Mouse (Mus musculus) liver, embryonic 11.5 days (tissue): ENCODE measurements around the gene Hgd. TPM values are rescaled to one million over a fixed set of nuclear protein-coding genes. Genes with fewer than 3 reads are reported as not detected.

Experiments
- ATAC-seq: fragments of 200-750 bp; cut with Nextera tagmentation; replicated peaks from 2 replicates; pipeline ENCODE4 v1.8.0; 2017; ENCODE audit warnings: moderate number of reproducible peaks, mild to moderate bottlenecking, moderate TSS enrichment, moderate library complexity; ENCODE audit not compliant: low FRiP score
- DNase-seq: peaks from one replicate; pipeline ENCODE4 v3.0.0-alpha.2; 2017; ENCODE audit warnings: low spot score
- H3K27ac ChIP-seq: fragments of 300-500 bp; sonication (generic); 2 replicates; pipeline ENCODE4 v1.5.1; 2014; ENCODE audit warnings: mild to moderate bottlenecking, low read depth, low read length, control low read depth
- H3K27me3 ChIP-seq: fragments of 300-500 bp; sonication (generic); replicated peaks from 2 replicates; pipeline ENCODE4 v1.6.1; 2014; ENCODE audit warnings: low read length, mixed read lengths; ENCODE audit not compliant: control insufficient read depth, insufficient read depth
- H3K36me3 ChIP-seq: fragments of 300-500 bp; sonication (generic); 2 replicates; pipeline ENCODE4 v1.6.1; 2014; ENCODE audit warnings: mild to moderate bottlenecking, low read length, moderate library complexity, mixed read lengths; ENCODE audit not compliant: control insufficient read depth, insufficient read depth
- H3K4me1 ChIP-seq: fragments of 300-500 bp; sonication (generic); replicated peaks from 2 replicates; pipeline ENCODE4 v1.6.1; 2014; ENCODE audit warnings: low read length, mixed read lengths; ENCODE audit not compliant: control insufficient read depth, insufficient read depth
- H3K4me2 ChIP-seq: fragments of 300-500 bp; sonication (generic); 2 replicates; pipeline ENCODE4 v1.6.1; 2014; ENCODE audit warnings: mild to moderate bottlenecking, control low read depth, moderate library complexity
- H3K4me3 ChIP-seq: fragments of 300-500 bp; sonication (generic); 2 replicates; pipeline ENCODE4 v1.5.1; 2014; ENCODE audit warnings: low read depth, low read length, control low read depth
- H3K9ac ChIP-seq: fragments of 300-500 bp; sonication (generic); 2 replicates; pipeline ENCODE4 v1.6.1; 2014; ENCODE audit warnings: low read depth, low read length, control low read depth
- H3K9me3 ChIP-seq: fragments of 300-500 bp; sonication (generic); 2 replicates; pipeline ENCODE4 v1.6.1; 2016; ENCODE audit warnings: low read length, inconsistent platforms, mixed read lengths; ENCODE audit not compliant: control insufficient read depth
- WGBS: fragments of 180-500 bp; shearing (Covaris S2); extraction: QIAGEN DNeasy Blood & Tissue Kit; methylation state at CpG from one replicate; pipeline ENCODE4 v1.1.7; 2014; 5-methylcytosine and 5-hydroxymethylcytosine counted together
- polyA plus RNA-seq: library from polyadenylated mRNA; unstranded; fragments of >200 nt; fragmentation: Nextera tagmentation; extraction: Ambion mirVana; gene quantifications from 2 replicates; pipeline ENCODE4 v1.2.1, GENCODE M21; 2014

Hgd gene
- polyA plus RNA-seq, 1 experiment from 2014 or later: 13.6 TPM

DNA sequence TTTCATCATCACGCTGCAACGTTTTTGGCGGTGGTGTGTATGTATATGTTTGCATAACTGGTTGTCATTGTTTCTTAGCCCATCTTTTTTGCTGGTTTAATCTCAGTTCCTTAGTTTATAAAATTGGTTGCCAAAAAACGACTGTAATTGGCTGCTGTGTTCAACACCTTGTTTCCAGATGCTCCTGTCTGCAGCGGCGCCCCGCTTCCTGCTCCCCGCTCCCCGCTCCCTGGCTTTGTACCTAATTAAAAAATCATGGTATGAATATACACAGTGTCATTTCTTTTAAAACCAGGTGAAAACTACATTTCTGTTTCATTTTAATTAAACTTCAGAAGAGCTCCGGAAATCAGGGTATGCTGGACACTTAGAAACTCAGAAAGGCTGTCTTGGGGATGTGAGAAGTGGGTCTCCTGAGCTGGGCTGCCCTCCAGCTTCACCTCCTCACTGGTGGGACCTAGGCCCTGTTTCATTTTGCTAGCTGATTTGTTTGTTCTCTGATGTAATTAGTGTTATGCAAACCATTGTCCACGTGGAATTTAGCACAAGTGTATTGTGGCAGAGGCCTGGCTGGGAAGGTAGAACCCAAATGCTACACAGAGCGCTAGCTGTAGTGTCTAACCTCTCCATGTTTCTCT lies 7.7 kb upstream of the Hgd start:
- H3K27ac ChIP-seq: no peak overlapping the region
- no peaks in the 10 kb centered on the region; the same call in 1 of the 2 replicates for H3K9me3 ChIP-seq
- no peak for DNase-seq
- no peak for ATAC-seq
- no peaks in the 10 kb centered on the region for H3K4me1 ChIP-seq
- H3K9ac ChIP-seq: no peak overlapping the region
- WGBS: 90% methylated on average over 12 of the region's 12 CpGs
- no peaks in the 10 kb centered on the region for H3K27me3 ChIP-seq
- H3K4me3 ChIP-seq: no peak overlapping the region
- no peak overlapping the region for H3K4me2 ChIP-seq
- peaks cover 8% of the 10 kb centered on the region for H3K36me3 ChIP-seq

DNA sequence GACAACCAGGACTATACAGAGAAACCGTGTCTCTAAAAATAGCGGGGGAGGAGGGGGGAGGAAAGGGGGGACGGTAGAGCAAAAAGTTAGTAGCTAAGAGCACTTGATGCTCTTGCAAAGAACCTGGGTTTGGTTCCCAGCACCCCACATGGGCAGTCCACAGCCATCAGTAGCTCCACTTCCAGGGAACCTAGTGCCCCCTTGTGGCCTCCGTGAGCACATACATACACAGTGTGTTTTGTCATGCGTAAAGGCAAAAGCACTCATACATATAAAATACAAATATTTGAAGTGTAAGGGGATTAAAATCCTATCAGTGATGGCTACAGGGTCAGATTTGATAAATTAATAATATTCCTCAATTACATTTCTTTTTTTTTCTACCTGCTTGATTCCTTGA lies 6.9 kb upstream of the Hgd start:
- no peak overlapping the region for H3K4me2 ChIP-seq
- H3K27ac ChIP-seq: no peak overlapping the region
- H3K4me1 ChIP-seq: no peaks in the 10 kb centered on the region
- DNase-seq (no peak), ATAC-seq (no peak)
- no peak overlapping the region for H3K4me3 ChIP-seq
- H3K27me3 ChIP-seq: no peaks in the 10 kb centered on the region
- peaks cover 8% of the 10 kb centered on the region for H3K36me3 ChIP-seq
- H3K9ac ChIP-seq: no peak overlapping the region
- WGBS: 85% methylated on average over 5 of the region's 5 CpGs
- H3K9me3 ChIP-seq: no peaks in the 10 kb centered on the region; the same call in 1 of the 2 replicates

DNA sequence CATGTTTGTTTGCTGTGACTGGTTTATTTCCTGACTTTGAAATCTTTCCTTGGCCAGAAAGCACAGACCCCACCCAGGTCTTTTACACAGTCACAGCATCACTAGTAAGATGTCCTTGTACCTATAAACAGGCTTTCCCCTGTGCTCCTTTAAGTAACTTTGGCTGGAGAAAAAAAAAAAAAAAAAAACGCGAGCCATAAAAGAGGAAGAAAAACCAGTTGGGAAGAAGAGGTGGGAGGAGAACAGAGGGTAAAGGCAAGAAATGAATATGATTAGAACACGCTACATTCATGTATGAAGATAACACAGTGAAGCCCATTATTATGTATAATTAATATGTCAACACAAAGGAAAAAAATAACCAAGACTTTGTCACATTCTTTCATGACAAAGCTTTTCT lies 4.6 kb upstream of the Hgd start:
- Histone ChIP-seq H3K4me3 (no peak overlapping the region), H3K4me2 (no peak overlapping the region), H3K27ac (no peak overlapping the region), H3K27me3 (no peaks in the 10 kb centered on the region), H3K4me1 (no peaks in the 10 kb centered on the region), H3K9ac (no peak overlapping the region), H3K9me3 (no peaks in the 10 kb centered on the region; the same call in 1 of the 2 replicates), H3K36me3 (peaks cover 8% of the 10 kb centered on the region; the same call in 1 of the 2 replicates)
- no peak for DNase-seq
- WGBS: 79% methylated on average over 1 of the region's 3 CpGs
- ATAC-seq: no peak

DNA sequence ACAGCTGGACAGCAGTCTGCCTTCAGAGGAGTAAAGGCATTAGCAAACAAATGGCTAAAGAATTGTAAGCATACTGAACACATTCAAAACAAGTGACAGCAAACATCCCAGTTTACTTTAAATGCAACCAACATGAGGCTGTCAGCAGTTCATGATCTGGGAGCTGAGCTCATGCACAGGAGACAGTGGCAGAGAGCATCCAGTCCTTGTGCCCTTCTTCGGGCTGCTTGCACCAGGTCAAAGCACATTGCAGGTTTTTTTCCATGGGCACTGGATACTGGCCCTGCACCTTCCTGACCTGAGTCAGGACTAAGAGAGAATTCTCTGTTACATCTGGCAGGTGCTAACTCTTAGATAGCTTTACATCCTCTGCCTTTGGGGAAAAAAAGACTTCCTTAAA lies 362 bp upstream of the Hgd start:
- Histone ChIP-seq H3K4me3 (no peak overlapping the region), H3K9me3 (no peaks in the 10 kb centered on the region), H3K36me3 (no peaks in the 10 kb centered on the region; the same call in 1 of the 2 replicates), H3K4me2 (no peak overlapping the region), H3K9ac (no peak overlapping the region), H3K4me1 (no peaks in the 10 kb centered on the region), H3K27me3 (no peaks in the 10 kb centered on the region), H3K27ac (peak overlapping the region; percentile 3; the same call in 1 of the 2 replicates)
- ATAC-seq: no peak
- no peak for DNase-seq
- WGBS: 82% methylated on average over 1 of the region's 1 CpGs

DNA sequence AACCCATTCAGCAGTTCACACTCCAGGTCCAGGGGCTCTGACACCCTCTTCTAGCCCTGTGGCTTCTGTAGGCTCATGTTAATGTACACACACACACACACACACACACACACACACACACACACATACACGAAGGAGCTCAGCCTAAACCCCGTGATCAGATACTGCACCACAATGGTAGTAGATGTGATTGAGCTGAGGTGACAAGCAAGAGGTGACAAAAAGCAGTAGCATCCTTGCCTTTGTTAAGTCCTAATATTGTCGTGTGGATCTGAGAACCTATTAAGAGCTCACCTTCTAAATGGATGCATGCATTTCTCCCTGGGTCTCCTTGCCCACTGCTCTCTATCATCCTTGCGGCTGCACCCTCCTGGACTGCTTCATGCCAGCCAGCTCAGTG lies 698 bp downstream of the Hgd start:
- Histone ChIP-seq H3K9me3 (no peaks in the 10 kb centered on the region), H3K9ac (no peak overlapping the region), H3K4me1 (no peaks in the 10 kb centered on the region), H3K27ac (peak overlapping the region; percentile 45; the same call in 1 of the 2 replicates), H3K4me2 (peak overlapping the region; percentile 32; the same call in 1 of the 2 replicates), H3K36me3 (no peaks in the 10 kb centered on the region), H3K4me3 (no peak overlapping the region), H3K27me3 (no peaks in the 10 kb centered on the region)
- ATAC-seq (no peak), DNase-seq (no peak)
- 70% methylated on average over 4 of the region's 4 CpGs for WGBS

DNA sequence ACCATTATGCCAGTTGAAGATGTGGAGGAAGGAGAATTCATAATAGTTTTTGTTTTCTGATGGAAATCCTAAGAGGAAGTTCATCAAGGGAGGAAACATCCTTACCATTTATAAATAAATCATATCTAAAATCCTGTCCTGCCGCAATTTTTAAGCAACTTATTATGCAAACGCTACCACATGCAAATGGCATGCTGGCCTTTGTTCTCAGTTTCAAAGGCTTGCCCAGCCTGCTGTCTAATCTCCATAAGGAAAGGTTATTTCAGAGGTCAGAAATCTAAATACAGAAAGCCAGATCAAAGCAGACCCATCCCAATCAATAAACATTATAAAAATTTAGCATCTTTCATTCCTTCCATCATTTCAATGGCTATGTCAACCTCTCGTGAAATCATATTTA lies 1.9 kb downstream of the Hgd start:
- Histone ChIP-seq H3K9ac (no peak overlapping the region), H3K36me3 (no peaks in the 10 kb centered on the region), H3K4me1 (no peaks in the 10 kb centered on the region), H3K9me3 (no peaks in the 10 kb centered on the region), H3K4me2 (no peak overlapping the region), H3K4me3 (no peak overlapping the region), H3K27me3 (no peaks in the 10 kb centered on the region), H3K27ac (no peak overlapping the region)
- no peak for DNase-seq
- no peak for ATAC-seq
- 87% methylated on average over 3 of the region's 3 CpGs for WGBS

DNA sequence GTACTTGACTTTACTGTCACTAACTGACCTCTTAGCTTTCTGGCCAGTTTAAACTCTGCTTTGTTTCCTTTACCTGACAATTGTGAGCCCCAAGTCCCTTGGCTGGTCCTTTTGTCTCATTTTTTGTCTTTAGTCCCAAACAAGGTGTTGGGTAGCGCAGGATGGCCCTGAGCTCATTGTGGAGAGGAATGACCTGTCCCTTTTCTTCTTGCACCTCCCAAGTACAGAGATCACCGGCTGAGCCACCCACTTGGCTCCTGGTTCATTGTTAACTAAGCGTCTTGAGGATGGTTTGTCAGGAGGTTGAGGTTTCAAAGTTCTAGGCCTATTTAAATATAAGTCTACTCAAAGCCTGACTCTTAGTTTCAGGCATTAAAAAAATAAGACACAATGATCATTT lies 3.4 kb downstream of the Hgd start:
- H3K27ac ChIP-seq: no peak overlapping the region
- H3K9ac ChIP-seq: no peak overlapping the region
- 87% methylated on average over 3 of the region's 3 CpGs for WGBS

DNA sequence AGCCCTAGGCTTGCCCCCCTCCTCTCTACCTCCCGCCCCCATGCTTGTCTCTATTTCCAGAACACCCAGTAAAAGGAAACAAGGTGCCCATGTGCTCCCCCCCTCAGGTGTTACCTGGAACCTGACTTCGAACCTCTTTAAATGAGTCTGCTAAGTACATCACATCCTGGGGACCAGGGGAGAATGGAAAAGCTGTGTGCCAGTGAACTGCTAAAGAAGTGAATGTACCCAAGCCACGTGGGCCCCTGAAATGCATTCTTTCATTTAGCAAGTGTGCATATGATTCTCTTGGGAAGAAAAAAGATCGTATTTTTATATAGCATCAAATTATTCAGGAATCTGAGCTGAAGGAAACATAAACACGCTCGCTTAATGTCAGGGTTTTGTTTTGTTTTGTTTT lies 3.8 kb downstream of the Hgd start:
- H3K4me1 ChIP-seq: no peaks in the 10 kb centered on the region
- H3K36me3 ChIP-seq: no peaks in the 10 kb centered on the region
- no peak overlapping the region for H3K9ac ChIP-seq
- ATAC-seq (no peak), DNase-seq (no peak)
- peak overlapping the region; percentile 62 for H3K4me2 ChIP-seq
- no peaks in the 10 kb centered on the region for H3K9me3 ChIP-seq
- H3K27me3 ChIP-seq: no peaks in the 10 kb centered on the region
- peak overlapping the region; percentile 33; the same call in 1 of the 2 replicates for H3K27ac ChIP-seq
- no peak overlapping the region for H3K4me3 ChIP-seq
- 55% methylated on average over 6 of the region's 6 CpGs for WGBS

More for the DNA sequence above, 3.4 kb downstream of the Hgd start:
- Histone ChIP-seq H3K4me3 (no peak overlapping the region), H3K36me3 (no peaks in the 10 kb centered on the region), H3K4me1 (no peaks in the 10 kb centered on the region), H3K4me2 (no peak overlapping the region), H3K27me3 (no peaks in the 10 kb centered on the region), H3K9me3 (no peaks in the 10 kb centered on the region)
- no peak for DNase-seq
- ATAC-seq: no peak
